Mouse (Mus musculus): ENCODE data around the gene Serping1. TPM values are rescaled to one million over a fixed set of nuclear protein-coding genes. Genes with fewer than 3 reads are reported as not detected.

Gene Serping1
- total and polyA plus RNA-seq, 2 experiments: 298 to 1,033 TPM

DNA sequence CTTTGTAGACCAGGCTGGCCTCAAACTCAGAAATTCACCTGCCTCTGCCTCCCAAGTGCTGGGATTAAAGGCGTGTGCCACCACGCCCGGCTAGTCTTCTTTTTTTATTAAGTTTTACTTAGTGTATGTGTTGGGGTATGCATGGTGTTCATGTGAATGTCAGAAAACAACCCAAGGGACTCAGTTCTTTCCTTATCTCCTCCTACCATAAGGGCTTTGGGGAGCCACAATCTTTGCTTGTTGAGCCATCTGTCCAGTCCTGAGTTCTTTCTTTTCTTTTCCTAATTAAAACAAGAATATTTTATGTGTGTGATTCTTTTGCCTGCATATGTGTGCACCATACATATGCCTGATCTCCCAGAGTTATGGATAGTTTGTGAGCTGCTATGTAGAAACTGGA is 17.9 kb upstream of the Serping1 start:
- Histone ChIP-seq H3K27ac (replicated peaks; ENCODE audit: insufficient read depth, low read depth, low read length) (no peak overlapping the region), H3K9ac (ENCODE audit: low read depth, low read length) (no peak overlapping the region), H3K36me3 (ENCODE audit: control insufficient read depth, insufficient read depth, low read length) (no peaks in the 10 kb centered on the region), H3K4me1 (ENCODE audit: control insufficient read depth, insufficient read depth, low read length) (peaks cover 7% of the 10 kb centered on the region), H3K27me3 (ENCODE audit: control insufficient read depth, insufficient read depth, low read length) (no peaks in the 10 kb centered on the region), H3K79me2 (ENCODE audit: control insufficient read depth, insufficient read depth, low read length) (no peaks in the 10 kb centered on the region), H3K4me3 (ENCODE audit: insufficient read depth, low read depth, low read length) (no peak overlapping the region)
- DNase-seq (ENCODE audit: extremely low read depth, low read depth, low spot score): no peak
- TF ChIP-seq CTCF (IDR thresholded peaks at IDR 0.05; ENCODE audit: low read depth, low read length) (no peak), POLR2A (IDR thresholded peaks at IDR 0.05; ENCODE audit: extremely low read depth, insufficient read depth, low read length) (no peak)
- WGBS: over 99% methylated on average over 3 of the region's 3 CpGs

GRCm38 (mm10) chr2:84792516-84792915 is 17.3 kb upstream of the Serping1 start:
- no peaks in the 10 kb centered on the region for H3K79me2 ChIP-seq (ENCODE audit: control insufficient read depth, insufficient read depth, low read length)
- no peaks in the 10 kb centered on the region for H3K36me3 ChIP-seq (ENCODE audit: control insufficient read depth, insufficient read depth, low read length)
- no peak for TF ChIP-seq CTCF (IDR thresholded peaks at IDR 0.05; ENCODE audit: low read depth, low read length)
- TF ChIP-seq POLR2A (IDR thresholded peaks at IDR 0.05; ENCODE audit: extremely low read depth, insufficient read depth, low read length): no peak
- no peak overlapping the region for H3K27ac ChIP-seq (replicated peaks; ENCODE audit: insufficient read depth, low read depth, low read length)
- DNase-seq (ENCODE audit: extremely low read depth, low read depth, low spot score): peak; percentile 82
- H3K9ac ChIP-seq (ENCODE audit: low read depth, low read length): no peak overlapping the region
- H3K4me1 ChIP-seq (ENCODE audit: control insufficient read depth, insufficient read depth, low read length): peaks cover 10% of the 10 kb centered on the region
- H3K27me3 ChIP-seq (ENCODE audit: control insufficient read depth, insufficient read depth, low read length): no peaks in the 10 kb centered on the region
- no peak overlapping the region for H3K4me3 ChIP-seq (ENCODE audit: insufficient read depth, low read depth, low read length)
- WGBS: 14% methylated on average over 3 of the region's 3 CpGs

- H3K79me2 ChIP-seq (ENCODE audit: control insufficient read depth, insufficient read depth, low read length): no peaks in the 10 kb centered on the region
- DNase-seq (ENCODE audit: extremely low read depth, low read depth, low spot score): no peak
- H3K27me3 ChIP-seq (ENCODE audit: control insufficient read depth, insufficient read depth, low read length): no peaks in the 10 kb centered on the region
- no peak for TF ChIP-seq CTCF (IDR thresholded peaks at IDR 0.05; ENCODE audit: low read depth, low read length)
- 79% methylated on average over 9 of the region's 9 CpGs for WGBS
- no peaks in the 10 kb centered on the region for H3K36me3 ChIP-seq (ENCODE audit: control insufficient read depth, insufficient read depth, low read length)
- no peak overlapping the region for H3K27ac ChIP-seq (replicated peaks; ENCODE audit: insufficient read depth, low read depth, low read length)
- H3K9ac ChIP-seq (ENCODE audit: low read depth, low read length): no peak overlapping the region
- H3K4me1 ChIP-seq (ENCODE audit: control insufficient read depth, insufficient read depth, low read length): peaks cover 5% of the 10 kb centered on the region
- no peak overlapping the region for H3K4me3 ChIP-seq (ENCODE audit: insufficient read depth, low read depth, low read length)
Observed at GRCm38 (mm10) chr2:84790418-84790817, 15.2 kb upstream of the Serping1 start.

- H3K36me3 ChIP-seq (ENCODE audit: control insufficient read depth, insufficient read depth, low read length): no peaks in the 10 kb centered on the region
- peaks cover 5% of the 10 kb centered on the region for H3K4me1 ChIP-seq (ENCODE audit: control insufficient read depth, insufficient read depth, low read length)
- H3K79me2 ChIP-seq (ENCODE audit: control insufficient read depth, insufficient read depth, low read length): no peaks in the 10 kb centered on the region
- WGBS: 67% methylated on average over 3 of the region's 3 CpGs
- no peak overlapping the region for H3K9ac ChIP-seq (ENCODE audit: low read depth, low read length)
- TF ChIP-seq CTCF (IDR thresholded peaks at IDR 0.05; ENCODE audit: low read depth, low read length) (no peak), POLR2A (IDR thresholded peaks at IDR 0.05; ENCODE audit: extremely low read depth, insufficient read depth, low read length) (no peak)
- H3K4me3 ChIP-seq (ENCODE audit: insufficient read depth, low read depth, low read length): no peak overlapping the region
- DNase-seq (ENCODE audit: extremely low read depth, low read depth, low spot score): peak; percentile 41
- H3K27me3 ChIP-seq (ENCODE audit: control insufficient read depth, insufficient read depth, low read length): no peaks in the 10 kb centered on the region
- H3K27ac ChIP-seq (replicated peaks; ENCODE audit: insufficient read depth, low read depth, low read length): no peak overlapping the region
Observed at GRCm38 (mm10) chr2:84788316-84788715, 13.1 kb upstream of the Serping1 start.

DNA sequence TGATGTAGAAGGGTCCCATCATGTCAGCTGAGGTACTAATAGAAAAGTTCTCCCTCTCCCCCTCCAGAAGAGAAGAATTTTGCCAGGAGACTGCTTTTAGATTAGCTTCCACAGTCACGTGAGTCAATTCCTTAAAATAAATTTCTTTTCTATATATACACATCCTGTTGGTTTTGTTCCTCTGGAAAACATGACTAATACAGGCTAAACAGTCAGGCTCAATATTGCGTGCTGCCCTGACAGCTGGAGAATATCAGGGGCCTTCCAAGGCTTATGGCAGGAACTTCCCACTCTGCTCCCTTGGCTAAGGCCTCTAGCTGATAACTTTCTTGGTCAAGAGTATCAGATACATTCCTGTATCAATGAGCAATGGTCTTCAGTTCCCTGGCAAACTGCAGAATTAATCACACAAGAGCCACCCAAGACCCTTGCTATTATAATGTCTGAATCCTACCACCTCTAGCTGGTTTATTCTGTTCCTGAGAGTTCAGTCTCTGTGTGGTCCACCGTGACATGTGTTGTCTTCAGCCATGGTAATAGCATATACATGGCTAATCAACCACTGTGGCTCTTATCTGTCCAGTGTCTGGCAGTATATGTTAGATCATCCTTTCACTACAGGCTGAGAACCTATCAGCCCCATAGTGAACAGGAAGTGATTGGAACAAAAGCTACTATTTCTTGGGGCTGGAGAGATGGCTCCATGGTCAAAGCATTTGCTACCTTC is 8.8 kb upstream of the Serping1 start:
- no peak for TF ChIP-seq CTCF (IDR thresholded peaks at IDR 0.05; ENCODE audit: low read depth, low read length)
- TF ChIP-seq POLR2A (IDR thresholded peaks at IDR 0.05; ENCODE audit: extremely low read depth, insufficient read depth, low read length): no peak
- Histone ChIP-seq H3K4me1 (ENCODE audit: control insufficient read depth, insufficient read depth, low read length) (peaks cover 5% of the 10 kb centered on the region), H3K9ac (ENCODE audit: low read depth, low read length) (no peak overlapping the region), H3K4me3 (ENCODE audit: insufficient read depth, low read depth, low read length) (no peak overlapping the region), H3K27me3 (ENCODE audit: control insufficient read depth, insufficient read depth, low read length) (no peaks in the 10 kb centered on the region), H3K79me2 (ENCODE audit: control insufficient read depth, insufficient read depth, low read length) (no peaks in the 10 kb centered on the region), H3K27ac (replicated peaks; ENCODE audit: insufficient read depth, low read depth, low read length) (no peak overlapping the region), H3K36me3 (ENCODE audit: control insufficient read depth, insufficient read depth, low read length) (no peaks in the 10 kb centered on the region)
- 77% methylated on average over 3 of the region's 3 CpGs for WGBS
- DNase-seq (ENCODE audit: extremely low read depth, low read depth, low spot score): no peak

DNA sequence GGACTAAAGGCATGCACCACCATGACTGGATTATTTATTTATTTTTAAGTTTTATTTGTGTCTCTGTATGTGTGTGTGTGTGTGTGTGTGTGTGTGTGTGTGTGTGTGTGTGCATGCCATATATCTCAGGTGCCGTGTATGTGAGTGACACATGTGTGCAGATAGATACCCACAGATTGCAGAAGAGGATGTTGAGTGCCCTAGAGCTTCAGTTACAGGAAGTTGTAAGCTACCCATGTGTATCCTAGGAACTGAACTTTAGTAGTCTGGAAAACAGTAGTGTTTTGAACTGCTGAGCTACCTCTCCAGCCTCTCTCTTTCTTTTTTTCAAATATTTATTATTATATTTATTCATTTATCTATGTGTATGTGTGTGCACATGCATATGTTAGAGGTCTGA is 8.1 kb upstream of the Serping1 start:
- H3K27me3 ChIP-seq (ENCODE audit: control insufficient read depth, insufficient read depth, low read length): no peaks in the 10 kb centered on the region
- H3K4me3 ChIP-seq (ENCODE audit: insufficient read depth, low read depth, low read length): no peak overlapping the region
- no peaks in the 10 kb centered on the region for H3K36me3 ChIP-seq (ENCODE audit: control insufficient read depth, insufficient read depth, low read length)
- WGBS: 91% methylated on average over 1 of the region's 1 CpGs
- no peak overlapping the region for H3K27ac ChIP-seq (replicated peaks; ENCODE audit: insufficient read depth, low read depth, low read length)
- TF ChIP-seq CTCF (IDR thresholded peaks at IDR 0.05; ENCODE audit: low read depth, low read length) (no peak), POLR2A (IDR thresholded peaks at IDR 0.05; ENCODE audit: extremely low read depth, insufficient read depth, low read length) (no peak)
- H3K4me1 ChIP-seq (ENCODE audit: control insufficient read depth, insufficient read depth, low read length): peaks cover 5% of the 10 kb centered on the region
- H3K79me2 ChIP-seq (ENCODE audit: control insufficient read depth, insufficient read depth, low read length): no peaks in the 10 kb centered on the region
- no peak overlapping the region for H3K9ac ChIP-seq (ENCODE audit: low read depth, low read length)
- no peak for DNase-seq (ENCODE audit: extremely low read depth, low read depth, low spot score)

Measured in liver, adult 2 months (tissue).